Mouse (Mus musculus) naive thymus-derived CD4-positive, alpha-beta T cell, adult 2 months (primary cell): ENCODE results near the gene Lrrc51.
"Not testable (repeated sequence)": the region's sequence is repeated elsewhere in the genome, so short reads cannot be mapped to it uniquely, and the experiment has no call there.

Experiments
- DNase-seq: peaks from one replicate; pipeline ENCODE4 v3.0.0-alpha.2; 2011; ENCODE audit warnings: low read depth

The Lrrc51 gene

GRCm38 (mm10) chr7:101937569-101937968 lies 3.9 kb upstream of the Lrrc51 start:
- DNase-seq: no peak

DNA sequence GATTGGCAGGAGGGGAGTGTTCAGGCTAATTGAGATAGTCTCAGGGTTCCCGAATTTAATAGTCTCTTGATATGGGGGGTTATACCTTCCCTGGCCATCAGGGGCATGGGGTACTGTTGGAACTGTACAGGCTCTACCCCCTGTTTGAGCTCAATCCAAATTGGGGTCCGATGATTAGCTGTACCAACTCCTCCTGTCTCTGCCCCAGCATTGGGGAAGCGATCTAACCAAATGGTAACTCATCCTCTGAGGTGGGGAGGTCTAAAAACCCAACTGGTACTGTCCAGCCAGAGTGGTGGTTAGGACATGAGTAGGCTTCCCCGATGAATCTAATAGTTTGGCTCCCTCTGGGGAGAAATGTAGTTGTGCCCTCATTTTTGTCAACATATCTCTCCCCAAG lies 3.3 kb upstream of the Lrrc51 start:
- DNase-seq: no peak

DNA sequence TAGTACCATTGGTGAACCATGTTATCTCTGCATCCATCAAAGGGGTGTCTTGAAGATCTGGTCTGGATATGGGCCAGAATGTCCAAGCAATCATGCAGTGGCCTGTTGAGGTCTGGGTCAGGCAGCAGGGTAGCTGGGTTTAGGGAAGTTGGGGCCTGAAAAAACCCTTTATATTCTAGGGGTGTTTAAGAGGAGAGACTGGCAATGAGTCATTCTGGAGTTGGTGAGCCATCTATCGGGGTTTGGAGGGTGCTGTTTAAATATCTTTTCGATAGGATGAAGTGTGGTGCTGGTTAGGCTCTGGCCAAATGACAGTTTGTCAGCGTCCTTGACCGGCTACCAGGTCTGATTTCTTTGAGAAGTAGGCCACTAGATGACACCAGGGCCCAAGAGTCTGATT lies 2.3 kb upstream of the Lrrc51 start:
- no peak for DNase-seq

- DNase-seq: no peak
Observed at GRCm38 (mm10) chr7:101933300-101933699, 395 bp downstream of the Lrrc51 start.

GRCm38 (mm10) chr7:101932551-101932950 lies 1.1 kb downstream of the Lrrc51 start:
- no peak for DNase-seq

- no peak for DNase-seq
Observed at GRCm38 (mm10) chr7:101928093-101928492, 5.6 kb downstream of the Lrrc51 start.

- not testable (repeated sequence) for DNase-seq
Observed at GRCm38 (mm10) chr7:101925892-101926291, 7.8 kb downstream of the Lrrc51 start.

DNA sequence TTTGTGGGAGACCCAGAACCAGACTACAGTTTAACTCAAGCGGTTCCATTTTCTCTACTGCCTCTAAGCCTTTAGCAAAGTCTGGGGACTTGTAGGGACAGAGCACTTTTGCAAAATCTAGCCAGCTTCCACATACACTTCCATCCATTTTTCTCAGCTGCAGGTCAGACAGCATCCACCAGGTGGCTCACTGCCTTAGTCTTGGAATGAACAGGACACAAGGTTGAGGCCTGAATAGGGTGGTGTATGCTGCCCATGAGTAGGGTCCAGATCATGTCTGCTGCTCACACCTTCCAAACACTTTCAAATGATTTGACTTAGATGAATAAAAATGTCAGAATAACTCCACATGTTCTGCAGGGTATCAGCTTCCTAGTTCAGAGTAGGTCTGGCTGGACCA lies 15.6 kb downstream of the Lrrc51 start:
- peak; percentile 76 for DNase-seq

GRCm38 (mm10) chr7:101911982-101912381 lies 21.7 kb downstream of the Lrrc51 start:
- no peak for DNase-seq

GRCm38 (mm10) chr7:101910138-101910537 lies 23.6 kb downstream of the Lrrc51 start:
- DNase-seq: no peak

DNA sequence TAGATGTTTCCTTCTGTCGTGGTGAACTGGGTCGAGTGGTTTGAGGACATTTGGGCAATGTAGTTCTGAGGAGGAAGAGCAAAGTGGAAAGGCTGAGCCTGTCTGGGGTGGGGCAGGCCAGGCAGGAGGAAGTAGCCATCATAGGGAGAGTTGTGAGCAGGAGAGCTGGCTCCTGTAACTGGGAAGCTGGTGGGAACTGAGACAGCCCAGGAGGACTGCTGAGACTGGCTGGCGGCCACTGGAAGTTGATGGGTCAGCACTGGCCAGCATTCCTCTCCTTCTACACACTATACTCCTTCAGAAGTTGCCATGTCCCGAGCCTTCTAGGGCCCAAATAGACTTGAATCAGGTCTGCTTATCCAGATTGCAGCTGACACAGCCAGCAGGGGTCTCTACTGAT lies 25.3 kb downstream of the Lrrc51 start:
- no peak for DNase-seq

GRCm38 (mm10) chr7:101906696-101907095 lies 27.0 kb downstream of the Lrrc51 start:
- DNase-seq: no peak

GRCm38 (mm10) chr7:101906287-101906681 lies 27.4 kb downstream of the Lrrc51 start, which contains the start of gene Tomt:
Gene Tomt, minus strand, starts transcription at chr7:101906359.
- no peak for DNase-seq

DNA sequence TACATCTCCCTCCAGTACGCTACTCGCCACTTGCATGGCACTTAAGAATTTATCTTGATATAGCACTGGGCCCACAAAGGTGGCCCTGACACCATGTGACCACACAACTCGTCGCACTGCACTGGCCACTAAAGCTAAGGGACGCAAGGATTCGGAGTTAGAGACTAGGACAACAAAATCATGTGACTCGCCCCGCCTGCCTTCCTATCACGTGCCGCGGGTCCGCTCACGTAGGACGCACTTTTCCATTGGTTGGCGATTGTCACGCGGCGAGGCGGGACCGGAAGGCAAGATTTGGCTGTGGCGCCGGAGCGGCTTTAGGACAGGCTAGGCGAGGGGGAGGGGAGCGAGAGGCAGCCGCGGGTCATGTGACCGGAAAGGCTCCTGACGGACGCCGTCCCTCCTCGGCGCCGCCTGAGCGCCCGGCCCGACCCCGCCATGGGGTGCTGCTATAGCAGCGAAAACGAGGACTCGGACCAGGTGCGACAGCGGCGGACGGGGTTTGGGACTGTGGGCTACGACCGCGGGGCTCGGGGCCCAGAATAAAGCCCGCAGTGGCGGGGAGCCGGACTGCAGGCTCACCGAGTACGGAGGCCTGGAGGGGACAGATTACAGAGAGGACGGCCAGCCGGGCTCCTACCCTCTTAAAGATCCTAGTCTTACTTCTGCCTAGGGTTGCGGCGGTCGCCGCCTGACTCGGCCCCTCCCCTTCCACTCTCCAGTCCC lies 28.0 kb downstream of the Lrrc51 start, which contains the start of gene Lamtor1:
Gene Lamtor1, plus strand, starts transcription at position 344 of the 726 bp plus-strand sequence.
- DNase-seq: peak; percentile 96

- DNase-seq: no peak
Observed at GRCm38 (mm10) chr7:101902846-101903245, 30.8 kb downstream of the Lrrc51 start.

DNA sequence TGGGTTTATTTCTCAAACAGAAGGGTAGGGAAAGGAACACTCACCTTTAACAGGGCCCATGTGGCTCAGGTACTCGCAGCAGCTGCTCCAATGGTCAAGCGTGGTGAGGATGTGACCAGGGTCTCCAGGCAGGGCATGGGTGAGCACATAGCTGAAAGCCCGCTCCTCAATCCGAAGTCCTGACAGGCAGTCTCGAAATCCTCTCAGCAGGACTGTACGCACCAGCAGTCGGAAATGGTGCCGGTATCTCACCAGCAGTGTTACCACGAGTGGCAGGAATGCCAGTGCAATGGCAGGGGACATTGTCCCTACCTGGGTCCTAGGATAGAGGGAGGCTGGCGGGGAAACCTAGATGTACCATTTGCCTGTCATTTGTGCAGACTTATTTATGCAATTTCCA lies 31.7 kb downstream of the Lrrc51 start:
- DNase-seq: no peak

DNA sequence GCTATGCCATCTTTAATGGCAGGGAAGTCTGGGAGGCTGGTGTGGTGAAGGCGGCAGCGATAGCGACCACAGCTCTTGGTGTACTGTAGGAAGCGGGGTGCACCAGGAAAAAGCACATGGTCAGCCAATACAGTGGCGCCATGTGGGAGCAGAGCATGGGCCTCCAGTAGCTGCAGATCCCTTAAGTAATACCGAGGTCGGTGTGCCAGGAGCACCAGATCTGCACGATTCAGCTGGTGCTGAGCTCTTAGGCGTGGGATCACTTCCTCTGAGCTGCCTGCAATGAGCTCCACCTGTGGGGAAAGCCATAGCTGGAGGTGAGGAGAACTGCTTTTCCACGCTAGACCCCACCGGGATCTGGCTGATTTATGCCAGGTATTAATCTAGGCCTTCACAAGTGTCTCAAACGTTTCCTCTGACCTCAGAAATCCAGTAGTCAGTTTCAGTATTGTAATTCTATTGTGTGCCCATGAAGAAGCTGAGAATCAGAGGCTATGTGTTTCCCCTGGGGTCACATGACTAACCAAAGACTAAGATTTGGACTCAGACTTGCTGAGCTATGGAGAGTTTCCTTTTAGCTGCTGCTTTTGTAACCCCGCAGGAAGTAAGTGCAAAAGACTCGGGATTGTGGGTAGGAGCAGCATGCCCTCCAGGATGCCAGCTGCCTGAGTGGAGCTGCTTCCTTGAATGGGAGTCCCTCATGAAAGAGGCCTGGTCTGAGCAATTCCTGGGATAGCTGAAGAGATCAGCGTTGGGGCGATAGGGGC lies 33.2 kb downstream of the Lrrc51 start:
- DNase-seq: no peak

- peak; percentile 98 for DNase-seq
Observed at GRCm38 (mm10) chr7:101896104-101897066, 37.3 kb downstream of the Lrrc51 start.

DNA sequence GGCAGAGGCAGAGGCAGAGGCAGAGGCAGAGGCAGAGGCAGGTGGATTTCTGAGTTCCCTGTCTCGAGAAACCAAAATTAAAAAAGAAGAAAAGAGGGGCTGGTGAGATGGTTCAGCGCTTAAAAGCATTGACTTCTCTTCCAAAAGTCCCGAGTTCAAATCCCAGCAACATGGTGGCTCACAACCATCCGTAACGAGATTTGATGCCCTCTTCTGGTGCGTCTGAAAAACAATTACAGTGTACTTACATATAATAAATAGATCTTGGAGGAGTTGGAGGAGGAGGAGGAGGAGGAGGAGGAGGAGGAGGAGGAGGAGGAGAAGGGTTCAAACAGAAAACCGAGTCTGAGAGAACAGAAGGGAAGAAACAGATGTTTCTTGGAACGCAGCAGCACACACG lies 38.0 kb downstream of the Lrrc51 start:
- DNase-seq: no peak

DNA sequence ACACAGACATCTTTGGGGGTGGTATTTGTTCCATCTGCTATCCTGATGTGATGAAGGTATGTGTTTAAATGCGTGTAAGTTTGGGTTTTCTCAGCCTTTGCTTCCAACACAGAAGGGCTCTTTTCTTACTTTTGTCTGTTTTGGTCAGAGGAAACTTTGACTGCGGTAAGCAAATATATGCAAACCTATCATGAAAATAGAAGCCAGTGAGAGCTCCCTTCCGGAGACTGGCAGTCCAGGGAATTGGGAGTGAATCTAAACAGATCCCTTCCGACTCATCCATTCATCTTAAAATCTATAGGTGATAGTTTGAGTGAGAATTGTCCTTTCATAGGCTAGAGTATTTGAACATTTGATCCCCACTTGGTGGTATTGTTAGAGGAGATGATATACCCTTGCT lies 45.2 kb downstream of the Lrrc51 start:
- DNase-seq: no peak

DNA sequence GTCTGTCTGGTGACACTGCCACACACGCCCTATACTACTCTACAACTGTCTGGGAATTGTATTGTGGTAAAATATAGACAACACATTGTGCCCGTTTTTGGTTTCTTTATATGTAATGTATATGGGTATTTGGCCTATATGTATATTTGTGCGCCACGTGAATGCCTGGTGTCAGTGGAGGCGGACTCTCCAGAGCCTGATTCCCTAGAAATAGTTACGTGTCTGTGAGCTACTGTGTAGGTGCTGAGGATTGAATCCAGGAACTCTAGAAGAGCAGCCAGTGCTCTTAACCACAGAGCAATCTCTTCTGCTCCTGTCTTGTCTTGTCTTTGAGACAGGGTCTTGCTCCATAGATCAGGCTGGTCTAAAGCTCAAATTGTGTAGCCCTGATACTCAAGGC lies 47.4 kb downstream of the Lrrc51 start:
- DNase-seq: no peak

GRCm38 (mm10) chr7:101884160-101884559 lies 49.5 kb downstream of the Lrrc51 start:
- no peak for DNase-seq
